Mouse (Mus musculus) stomach, postnatal 0 days (tissue): ENCODE results near the gene Arhgef2.

ENCODE experiments used
- CTCF ChIP-seq: IDR thresholded peaks from 2 replicates; pipeline ENCODE4 v1.5.1; 2016; ENCODE audit warnings: antibody characterized with exemption, low read depth, mild to moderate bottlenecking, moderate library complexity
- EP300 ChIP-seq: optimal IDR thresholded peaks from 2 replicates; pipeline ENCODE3; 2016; ENCODE audit warnings: antibody characterized with exemption

- TF ChIP-seq CTCF: no peak
- no peak for TF ChIP-seq EP300
Measured at GRCm38 (mm10) chr3:88622941-88623345, 17.2 kb downstream of the Arhgef2 start.
